Mouse (Mus musculus): Measurements from ENCODE around the gene Hs2st1. TPM values are rescaled to one million over a fixed set of nuclear protein-coding genes. Genes with fewer than 3 reads are reported as not detected.

The Hs2st1 gene
- polyA plus RNA-seq, 1 experiment, result 5.2 TPM

GRCm38 (mm10) chr3:144411650-144412278 is 158.2 kb downstream of the Hs2st1 start:
- Histone ChIP-seq H3K4me3 (ENCODE audit: insufficient read depth, low read depth, low read length) (no peak overlapping the region), H3K27me3 (replicated peaks; ENCODE audit: control insufficient read depth, insufficient read depth, low read length) (no peaks in the 10 kb centered on the region), H3K4me1 (ENCODE audit: control insufficient read depth, insufficient read depth, low read length) (no peaks in the 10 kb centered on the region), H3K27ac (ENCODE audit: insufficient read depth, low read depth, low read length) (no peak overlapping the region), H3K36me3 (ENCODE audit: control insufficient read depth, insufficient read depth, low read length) (no peaks in the 10 kb centered on the region)
- TF ChIP-seq POLR2A (IDR thresholded peaks at IDR 0.05; ENCODE audit: low read depth, low read length), result no peak
- TF ChIP-seq CTCF (conservative IDR thresholded peaks at IDR 0.05; ENCODE audit: insufficient read depth, insufficient read length, low read depth, low read length), result no peak
- no peak for DNase-seq
- 35% methylated on average over 8 of the region's 8 CpGs for WGBS

- DNase-seq, result no peak
- no peaks in the 10 kb centered on the region for H3K4me1 ChIP-seq (ENCODE audit: control insufficient read depth, insufficient read depth, low read length)
- 36% methylated on average over 5 of the region's 5 CpGs for WGBS
Measured at GRCm38 (mm10) chr3:144411051-144411542, 158.9 kb downstream of the Hs2st1 start.

GRCm38 (mm10) chr3:144408953-144409352 is 161.0 kb downstream of the Hs2st1 start:
- 94% methylated on average over 1 of the region's 1 CpGs for WGBS
- Histone ChIP-seq H3K36me3 (ENCODE audit: control insufficient read depth, insufficient read depth, low read length) (no peaks in the 10 kb centered on the region), H3K27me3 (replicated peaks; ENCODE audit: control insufficient read depth, insufficient read depth, low read length) (no peaks in the 10 kb centered on the region), H3K27ac (ENCODE audit: insufficient read depth, low read depth, low read length) (no peak overlapping the region), H3K4me3 (ENCODE audit: insufficient read depth, low read depth, low read length) (no peak overlapping the region), H3K4me1 (ENCODE audit: control insufficient read depth, insufficient read depth, low read length) (no peaks in the 10 kb centered on the region)
- TF ChIP-seq CTCF (conservative IDR thresholded peaks at IDR 0.05; ENCODE audit: insufficient read depth, insufficient read length, low read depth, low read length), result no peak
- TF ChIP-seq POLR2A (IDR thresholded peaks at IDR 0.05; ENCODE audit: low read depth, low read length), result no peak
- no peak for DNase-seq

More at GRCm38 (mm10) chr3:144411051-144411542, 158.9 kb downstream of the Hs2st1 start:
- TF ChIP-seq POLR2A (IDR thresholded peaks at IDR 0.05; ENCODE audit: low read depth, low read length) (no peak), CTCF (conservative IDR thresholded peaks at IDR 0.05; ENCODE audit: insufficient read depth, insufficient read length, low read depth, low read length) (no peak)
- no peak overlapping the region for H3K4me3 ChIP-seq (ENCODE audit: insufficient read depth, low read depth, low read length)
- no peak overlapping the region for H3K27ac ChIP-seq (ENCODE audit: insufficient read depth, low read depth, low read length)
- no peaks in the 10 kb centered on the region for H3K36me3 ChIP-seq (ENCODE audit: control insufficient read depth, insufficient read depth, low read length)
- no peaks in the 10 kb centered on the region for H3K27me3 ChIP-seq (replicated peaks; ENCODE audit: control insufficient read depth, insufficient read depth, low read length)

GRCm38 (mm10) chr3:144405331-144405730 is 164.7 kb downstream of the Hs2st1 start:
- WGBS, result 76% methylated on average over 11 of the region's 11 CpGs
- Histone ChIP-seq H3K36me3 (ENCODE audit: control insufficient read depth, insufficient read depth, low read length) (no peaks in the 10 kb centered on the region), H3K27me3 (replicated peaks; ENCODE audit: control insufficient read depth, insufficient read depth, low read length) (no peaks in the 10 kb centered on the region), H3K4me1 (ENCODE audit: control insufficient read depth, insufficient read depth, low read length) (no peaks in the 10 kb centered on the region), H3K4me3 (ENCODE audit: insufficient read depth, low read depth, low read length) (no peak overlapping the region), H3K27ac (ENCODE audit: insufficient read depth, low read depth, low read length) (no peak overlapping the region)
- TF ChIP-seq POLR2A (IDR thresholded peaks at IDR 0.05; ENCODE audit: low read depth, low read length), result no peak
- TF ChIP-seq CTCF (conservative IDR thresholded peaks at IDR 0.05; ENCODE audit: insufficient read depth, insufficient read length, low read depth, low read length), result no peak
- DNase-seq, result no peak

- 71% methylated on average over 5 of the region's 5 CpGs for WGBS
- H3K4me3 ChIP-seq (ENCODE audit: insufficient read depth, low read depth, low read length), result no peak overlapping the region
- DNase-seq, result no peak
Measured at GRCm38 (mm10) chr3:144401292-144401691, 168.7 kb downstream of the Hs2st1 start.

GRCm38 (mm10) chr3:144400870-144401269 is 169.1 kb downstream of the Hs2st1 start:
- H3K36me3 ChIP-seq (ENCODE audit: control insufficient read depth, insufficient read depth, low read length), result no peaks in the 10 kb centered on the region

More at GRCm38 (mm10) chr3:144401292-144401691, 168.7 kb downstream of the Hs2st1 start:
- Histone ChIP-seq H3K27me3 (replicated peaks; ENCODE audit: control insufficient read depth, insufficient read depth, low read length) (no peaks in the 10 kb centered on the region), H3K4me1 (ENCODE audit: control insufficient read depth, insufficient read depth, low read length) (no peaks in the 10 kb centered on the region), H3K36me3 (ENCODE audit: control insufficient read depth, insufficient read depth, low read length) (no peaks in the 10 kb centered on the region), H3K27ac (ENCODE audit: insufficient read depth, low read depth, low read length) (no peak overlapping the region)
- TF ChIP-seq POLR2A (IDR thresholded peaks at IDR 0.05; ENCODE audit: low read depth, low read length) (no peak), CTCF (conservative IDR thresholded peaks at IDR 0.05; ENCODE audit: insufficient read depth, insufficient read length, low read depth, low read length) (no peak)

GRCm38 (mm10) chr3:144400374-144400773 is 169.6 kb downstream of the Hs2st1 start:
- Histone ChIP-seq H3K4me1 (ENCODE audit: control insufficient read depth, insufficient read depth, low read length) (no peaks in the 10 kb centered on the region), H3K36me3 (ENCODE audit: control insufficient read depth, insufficient read depth, low read length) (no peaks in the 10 kb centered on the region), H3K27me3 (replicated peaks; ENCODE audit: control insufficient read depth, insufficient read depth, low read length) (no peaks in the 10 kb centered on the region), H3K27ac (ENCODE audit: insufficient read depth, low read depth, low read length) (no peak overlapping the region), H3K4me3 (ENCODE audit: insufficient read depth, low read depth, low read length) (no peak overlapping the region)
- WGBS, result 75% methylated on average over 8 of the region's 8 CpGs
- TF ChIP-seq POLR2A (IDR thresholded peaks at IDR 0.05; ENCODE audit: low read depth, low read length), result no peak
- TF ChIP-seq CTCF (conservative IDR thresholded peaks at IDR 0.05; ENCODE audit: insufficient read depth, insufficient read length, low read depth, low read length), result no peak
- DNase-seq, result no peak

More at GRCm38 (mm10) chr3:144400870-144401269, 169.1 kb downstream of the Hs2st1 start:
- TF ChIP-seq CTCF (conservative IDR thresholded peaks at IDR 0.05; ENCODE audit: insufficient read depth, insufficient read length, low read depth, low read length) (no peak), POLR2A (IDR thresholded peaks at IDR 0.05; ENCODE audit: low read depth, low read length) (no peak)
- no peaks in the 10 kb centered on the region for H3K4me1 ChIP-seq (ENCODE audit: control insufficient read depth, insufficient read depth, low read length)
- WGBS, result 67% methylated on average over 7 of the region's 7 CpGs
- no peaks in the 10 kb centered on the region for H3K27me3 ChIP-seq (replicated peaks; ENCODE audit: control insufficient read depth, insufficient read depth, low read length)
- no peak overlapping the region for H3K27ac ChIP-seq (ENCODE audit: insufficient read depth, low read depth, low read length)
- no peak for DNase-seq
- H3K4me3 ChIP-seq (ENCODE audit: insufficient read depth, low read depth, low read length), result no peak overlapping the region

Measured in kidney, adult 2 months (tissue).